ENCODE assay signal across 32 mouse cellular contexts in the genomic region with DNA sequence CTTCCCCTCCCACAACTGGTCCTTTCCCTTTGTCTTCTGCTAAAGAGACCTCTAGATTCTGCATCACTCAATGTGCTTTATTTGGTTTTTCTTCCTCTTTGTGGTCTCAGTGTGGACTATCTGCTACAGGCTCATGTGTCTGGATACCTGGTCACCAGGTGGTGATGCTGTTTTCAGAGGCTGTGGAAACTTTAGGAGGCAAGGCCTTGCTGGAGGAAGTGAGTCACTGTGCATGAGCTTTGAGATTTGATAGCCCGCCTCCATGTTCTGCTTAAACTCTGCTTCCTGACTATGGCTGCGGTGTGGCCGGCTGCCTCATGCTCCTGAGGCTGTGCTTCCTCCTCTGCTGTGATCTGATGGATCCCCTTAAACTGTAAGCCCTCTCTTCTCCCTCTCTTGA. TPM values are rescaled to one million over a fixed set of nuclear protein-coding genes. Genes with fewer than 3 reads are reported as not detected.
DNase-seq lines count a peak whose midpoint lies in the region; ATAC-seq and TF ChIP-seq lines count a peak whose summit lies in the region.
"Had no signal": no experiment of that assay in that cellular context is flagged by ENCODE, and none has a peak within 500 bp of the region (broad histone marks: within the 10 kb centered on the region; RNA-seq: fewer than 3 reads in every experiment).

No protein-coding gene starts in this region.

- H3K27me3 ChIP-seq in CH12.LX (replicated peaks): no peaks in the 10 kb centered on the region
- H3K27me3 ChIP-seq in kidney, embryonic 16.5 days (ENCODE audit: insufficient read depth, low read length): no peaks in the 10 kb centered on the region
- no peaks in the 10 kb centered on the region for H3K27me3 ChIP-seq in forebrain, embryonic 14.5 days (replicated peaks; ENCODE audit: control insufficient read depth, insufficient read depth, low read length)
- H3K27me3 ChIP-seq: embryonic facial prominence, embryonic 12.5 days; embryonic facial prominence, embryonic 15.5 days; forebrain, embryonic 12.5 days; heart, embryonic 12.5 days; heart, embryonic 15.5 days; hindbrain, embryonic 13.5 days; Patski had no signal

- TF ChIP-seq EP300 in CH12.LX (IDR thresholded peaks at IDR 0.05; ENCODE audit: low read length): no peak

- H3K27ac ChIP-seq in CH12.LX (ENCODE audit: insufficient read depth, low read depth): no peak overlapping the region
- H3K27ac ChIP-seq in kidney, embryonic 16.5 days (ENCODE audit: low read length): no peak overlapping the region
- no peak overlapping the region for H3K27ac ChIP-seq in forebrain, embryonic 14.5 days (ENCODE audit: low read depth, low read length)
- H3K27ac ChIP-seq: embryonic facial prominence, embryonic 12.5 days; embryonic facial prominence, embryonic 15.5 days; forebrain, embryonic 12.5 days; heart, embryonic 15.5 days; hindbrain, embryonic 10.5 days; hindbrain, embryonic 13.5 days had no signal

- peaks cover 0 to 2% of the 10 kb centered on the region in 2 experiments for H3K36me3 ChIP-seq in CH12.LX (replicated peaks in 1 of 2; ENCODE audit: control insufficient read depth in 1 of 2, insufficient read depth in 1 of 2, low read length in 1 of 2)
- no peaks in the 10 kb centered on the region for H3K36me3 ChIP-seq in kidney, embryonic 16.5 days (ENCODE audit: insufficient read depth, low read length)
- H3K36me3 ChIP-seq in forebrain, embryonic 14.5 days (ENCODE audit: control insufficient read depth, insufficient read depth, low read length): no peaks in the 10 kb centered on the region
- H3K36me3 ChIP-seq: embryonic facial prominence, embryonic 12.5 days; embryonic facial prominence, embryonic 15.5 days; forebrain, embryonic 12.5 days; G1E; heart, embryonic 12.5 days; heart, embryonic 15.5 days; hindbrain, embryonic 10.5 days; hindbrain, embryonic 13.5 days had no signal

- TF ChIP-seq CTCF in CH12.LX (conservative IDR thresholded peaks at IDR 0.05 in 1 of 2, IDR thresholded peaks at IDR 0.05 in 1 of 2; ENCODE audit: low read depth in 2 of 2, low read length in 2 of 2): no peak

- H3K9me3 ChIP-seq in CH12.LX (replicated peaks; ENCODE audit: low read length): no peaks in the 10 kb centered on the region
- no peaks in the 10 kb centered on the region for H3K9me3 ChIP-seq in kidney, embryonic 16.5 days (ENCODE audit: low read length)
- no peaks in the 10 kb centered on the region for H3K9me3 ChIP-seq in forebrain, embryonic 14.5 days (replicated peaks; ENCODE audit: control insufficient read depth, low read length)
- H3K9me3 ChIP-seq: embryonic facial prominence, embryonic 12.5 days; embryonic facial prominence, embryonic 15.5 days; forebrain, embryonic 12.5 days; G1E; heart, embryonic 12.5 days; heart, embryonic 15.5 days; hindbrain, embryonic 10.5 days; hindbrain, embryonic 13.5 days had no signal

- dilution Hi-C loops in CH12.LX (cut with MboI; ENCODE audit: extremely low pct_ligation_motif_present, extremely low pct_unique_long_range_greater_than_20kb, low sequenced_read_pairs): no loop called here

- H3K9ac ChIP-seq in CH12.LX (ENCODE audit: insufficient read depth, low read depth): no peak overlapping the region
- H3K9ac ChIP-seq in kidney, embryonic 16.5 days (replicated peaks; ENCODE audit: low read length): no peak overlapping the region
- no peak overlapping the region for H3K9ac ChIP-seq in forebrain, embryonic 14.5 days (ENCODE audit: low read length)
- H3K9ac ChIP-seq: embryonic facial prominence, embryonic 12.5 days; embryonic facial prominence, embryonic 15.5 days; forebrain, embryonic 12.5 days; heart, embryonic 12.5 days; heart, embryonic 15.5 days; hindbrain, embryonic 13.5 days had no signal

- H3K4me3 ChIP-seq in CH12.LX (replicated peaks in 1 of 3; ENCODE audit: low read depth in 2 of 3, low read length in 2 of 3, poor library complexity in 1 of 3): peak overlapping the region in 1 of 3 experiments; percentile 21
- H3K4me3 ChIP-seq in kidney, embryonic 16.5 days (ENCODE audit: low read length): no peak overlapping the region
- no peak overlapping the region for H3K4me3 ChIP-seq in forebrain, embryonic 14.5 days (ENCODE audit: low read depth, low read length)
- H3K4me3 ChIP-seq: embryonic facial prominence, embryonic 12.5 days; embryonic facial prominence, embryonic 15.5 days; forebrain, embryonic 12.5 days; heart, embryonic 12.5 days; heart, embryonic 15.5 days; hindbrain, embryonic 10.5 days; hindbrain, embryonic 13.5 days had no signal

- 87% methylated on average over 3 of the region's 3 CpGs for WGBS in kidney, embryonic 16.5 days
- WGBS in forebrain, embryonic 14.5 days: 91% methylated on average over 3 of the region's 3 CpGs

- DNase-seq in 3T3-L1 (ENCODE audit: low read depth, low spot score) (peak; percentile 35), CH12.LX (ENCODE audit: extremely low read depth) (peak; percentile 76)
- DNase-seq in heart, adult 9 months (ENCODE audit: low spot score in 2 of 2): no peak
- DNase-seq in forebrain, embryonic 14.5 days (ENCODE audit: low spot score): no peak
- no peak for DNase-seq in testis, postnatal 10 days (ENCODE audit: low spot score)
- DNase-seq: adrenal gland, adult 2 months; adrenal gland, postnatal 14 days; cerebellum, adult 11 months; cerebellum, adult 2 months; cerebellum, adult 9-11 months; cerebellum, postnatal 36 days; gastrocnemius, postnatal 10 days; gastrocnemius, postnatal 36 days; heart, adult 11 months; heart, postnatal 10 days; heart, postnatal 36 days had no signal

- no peaks in the 10 kb centered on the region for H3K79me2 ChIP-seq in CH12.LX (replicated peaks; ENCODE audit: control insufficient read depth, extremely low read depth, insufficient read depth, poor library complexity, severe bottlenecking)

- TF ChIP-seq RAD21 in CH12.LX (IDR thresholded peaks at IDR 0.05; ENCODE audit: low read depth, low read length): no peak

- in situ Hi-C loops in CH12.LX (cut with MboI; ENCODE audit: low pct_ligation_motif_present, low pct_unique_long_range_greater_than_20kb, low sequenced_read_pairs): no loop called here

- TF ChIP-seq POLR2A in CH12.LX (IDR thresholded peaks at IDR 0.05; ENCODE audit: low read depth, low read length): no peak

- peaks cover 4 to 18% of the 10 kb centered on the region in 2 experiments; a peak in 2 of 4 replicates for H3K4me1 ChIP-seq in CH12.LX (ENCODE audit: control insufficient read depth in 1 of 2, insufficient read depth in 2 of 2)
- no peaks in the 10 kb centered on the region for H3K4me1 ChIP-seq in kidney, embryonic 16.5 days (ENCODE audit: insufficient read depth, low read length)
- H3K4me1 ChIP-seq in forebrain, embryonic 14.5 days (ENCODE audit: control insufficient read depth, insufficient read depth, low read length): no peaks in the 10 kb centered on the region
- H3K4me1 ChIP-seq: embryonic facial prominence, embryonic 12.5 days; embryonic facial prominence, embryonic 15.5 days; forebrain, embryonic 12.5 days; heart, embryonic 12.5 days; heart, embryonic 15.5 days; hindbrain, embryonic 10.5 days; hindbrain, embryonic 13.5 days had no signal

- peak; percentile 35 for ATAC-seq in granulocyte monocyte progenitor cell, adult 5-6 weeks (replicated peaks; ENCODE audit: poor library complexity, severe bottlenecking)
- peak; percentile 53 for ATAC-seq in megakaryocyte progenitor cell, adult 5-6 weeks (replicated peaks; ENCODE audit: poor library complexity)
- no peak for ATAC-seq in kidney, embryonic 16.5 days (ENCODE audit: low FRiP score, low TSS enrichment)
- ATAC-seq in forebrain, embryonic 14.5 days: no peak
- ATAC-seq: forebrain, embryonic 16.5 days; hindbrain, embryonic 16.5 days; intestine, embryonic 16.5 days; Patski had no signal

- no peak overlapping the region for H3K4me2 ChIP-seq in CH12.LX (ENCODE audit: insufficient read depth, low read depth, poor library complexity, severe bottlenecking)
- no peak overlapping the region for H3K4me2 ChIP-seq in kidney, embryonic 16.5 days (replicated peaks; ENCODE audit: low read depth, low read length)
- H3K4me2 ChIP-seq in forebrain, embryonic 14.5 days (ENCODE audit: low read length): no peak overlapping the region
- H3K4me2 ChIP-seq: embryonic facial prominence, embryonic 12.5 days; embryonic facial prominence, embryonic 15.5 days; forebrain, embryonic 12.5 days; heart, embryonic 12.5 days; heart, embryonic 15.5 days; hindbrain, embryonic 13.5 days had no signal

TF ChIP-seq in CH12.LX, 34 proteins besides CTCF, POLR2A, EP300 and RAD21 (continues in another document):
- no peak for TF ChIP-seq PAX5 (IDR thresholded peaks at IDR 0.05; ENCODE audit: low read length)
- TF ChIP-seq TCF12 (IDR thresholded peaks at IDR 0.05; ENCODE audit: low read depth, low read length): no peak
- TF ChIP-seq ZNF384 (IDR thresholded peaks at IDR 0.05; ENCODE audit: low read depth, low read length): no peak
- no peak for TF ChIP-seq CHD1 (IDR thresholded peaks at IDR 0.05; ENCODE audit: low read depth, low read length)
- no peak for TF ChIP-seq HCFC1 (IDR thresholded peaks at IDR 0.05; ENCODE audit: low read depth, low read length)
- TF ChIP-seq BHLHE40 (IDR thresholded peaks at IDR 0.05; ENCODE audit: low read depth, low read length): no peak
- no peak for TF ChIP-seq IRF4 (IDR thresholded peaks at IDR 0.05; ENCODE audit: low read depth, low read length)
- TF ChIP-seq RCOR1 (conservative IDR thresholded peaks at IDR 0.05; ENCODE audit: low read depth, low read length): no peak

RNA-seq across cellular contexts. Expression of gene Ccdc152, which starts 12.9 kb away (rescaled TPM):
- total RNA-seq in CH12.LX (2012; rRNA removed): 0.08 TPM in 1 of 2 replicates, not detected in the other
- not detected in 2 replicates for total RNA-seq in CH12.LX (2014; rRNA removed)
- polyA plus RNA-seq in CH12.LX (2012; ENCODE audit: insufficient read length, low read depth): 0.42 and 0.99 TPM in 2 replicates
- not detected in 2 replicates for total RNA-seq in granulocyte monocyte progenitor cell, adult 5-6 weeks (2014; fragmentation: Nextera tagmentation)
- total RNA-seq in granulocyte monocyte progenitor cell, adult 5-6 weeks (2017): not detected in 2 replicates
- total RNA-seq in megakaryocyte progenitor cell, adult 5-6 weeks (2015): not detected in 2 replicates
- total RNA-seq in megakaryocyte progenitor cell, adult 5-6 weeks (2017): not detected in 2 replicates
- polyA plus RNA-seq in kidney, embryonic 16.5 days (2015; fragmentation: Nextera tagmentation; extraction: Ambion mirVana): 0.46 TPM in 1 of 2 replicates, not detected in the other
- 0.15 TPM in 1 of 2 replicates, not detected in the other for polyA plus RNA-seq in forebrain, embryonic 14.5 days (2014; fragmentation: Nextera tagmentation; extraction: Ambion mirVana)
- total RNA-seq: adrenal gland, adult 2 months; adrenal gland, postnatal 14 days; gastrocnemius, adult 18-20 months; gastrocnemius, postnatal 10 days; gastrocnemius, postnatal 36 days; heart, postnatal 36 days had no signal
- polyA plus RNA-seq: adrenal gland, adult 2 months; embryonic facial prominence, embryonic 12.5 days; embryonic facial prominence, embryonic 15.5 days; forebrain, embryonic 16.5 days; G1E; hindbrain, embryonic 10.5 days had no signal

RNA-seq across cellular contexts. Expression of gene Selenop, which starts 22.1 kb away (rescaled TPM):
- total RNA-seq in CH12.LX (2012; rRNA removed) (2.6 and 3.3 TPM in 2 replicates), CH12.LX (2014; rRNA removed) (16.5 and 17.6 TPM in 2 replicates)
- 6.3 and 7.3 TPM in 2 replicates for polyA plus RNA-seq in CH12.LX (2012; ENCODE audit: insufficient read length, low read depth)
- 90.6 and 91.2 TPM in 2 replicates for total RNA-seq in granulocyte monocyte progenitor cell, adult 5-6 weeks (2014; fragmentation: Nextera tagmentation)
- 38.1 and 66.0 TPM in 2 replicates for total RNA-seq in granulocyte monocyte progenitor cell, adult 5-6 weeks (2017)
- total RNA-seq in megakaryocyte progenitor cell, adult 5-6 weeks (2015): 106 and 110 TPM in 2 replicates
- total RNA-seq in megakaryocyte progenitor cell, adult 5-6 weeks (2017): 55.3 and 56.5 TPM in 2 replicates
- 158 and 163 TPM in 2 replicates for polyA plus RNA-seq in kidney, embryonic 16.5 days (2015; fragmentation: Nextera tagmentation; extraction: Ambion mirVana)
- polyA plus RNA-seq in forebrain, embryonic 14.5 days (2014; fragmentation: Nextera tagmentation; extraction: Ambion mirVana): 101 and 126 TPM in 2 replicates
- polyA plus RNA-seq: G1E had no signal

Comparison
In these comparisons a context has a peak if more than half of its experiments do, and no peak if none do; other contexts are left out.
1. DNase-seq: peak in 3T3-L1 (single experiment) and CH12.LX (single experiment); none in heart, adult 9 months (0 of 2), forebrain, embryonic 14.5 days (single experiment) and testis, postnatal 10 days (single experiment).
2. ATAC-seq: peak in granulocyte monocyte progenitor cell, adult 5-6 weeks (single experiment) and megakaryocyte progenitor cell, adult 5-6 weeks (single experiment); none in kidney, embryonic 16.5 days (single experiment) and forebrain, embryonic 14.5 days (single experiment).